Mouse (Mus musculus) spleen, adult 2 months (tissue): ENCODE measurements around the gene BC030870. TPM values are rescaled to one million over a fixed set of nuclear protein-coding genes. Genes with fewer than 3 reads are reported as not detected.

Experiments used
- DNase-seq, 2 experiments: peaks; one replicate each; pipeline versions ENCODE4 v3.0.0 to v3.0.0-alpha.2; 2012 to 2021; ENCODE audit warnings: low spot score in 2 of 2, low read depth in 1 of 2
- H3K27ac ChIP-seq: fragments of 200-500 bp; 2 replicates; pipeline ENCODE4 v1.5.1; 2012; ENCODE audit warnings: low read length, inconsistent platforms; ENCODE audit not compliant: insufficient read depth
- H3K27me3 ChIP-seq: fragments of 200-500 bp; 2 replicates; pipeline ENCODE4 v1.6.1; 2012; ENCODE audit warnings: mild to moderate bottlenecking, moderate library complexity, low read length, inconsistent platforms; ENCODE audit not compliant: control insufficient read depth, insufficient read depth
- H3K36me3 ChIP-seq: fragments of 200-500 bp; 2 replicates; pipeline ENCODE4 v1.6.1; 2012; ENCODE audit warnings: mild to moderate bottlenecking, low read length, inconsistent platforms; ENCODE audit not compliant: control insufficient read depth, insufficient read depth
- H3K4me1 ChIP-seq: fragments of 200-500 bp; 2 replicates; pipeline ENCODE4 v1.6.1; 2011; ENCODE audit warnings: inconsistent platforms; ENCODE audit not compliant: control insufficient read depth, insufficient read depth, insufficient read length
- H3K4me3 ChIP-seq: fragments of 200-500 bp; 2 replicates; pipeline ENCODE4 v1.5.1; 2011; ENCODE audit warnings: mild to moderate bottlenecking, inconsistent platforms; ENCODE audit not compliant: insufficient read depth, insufficient read length; ENCODE audit errors: extremely low read depth
- CTCF ChIP-seq: fragments of 200-500 bp; IDR thresholded peaks from 2 replicates; pipeline ENCODE4 v1.5.1; 2011; ENCODE audit warnings: mild to moderate bottlenecking, inconsistent platforms; ENCODE audit not compliant: insufficient read depth, insufficient read length, insufficient replicate concordance; ENCODE audit errors: extremely low read depth
- POLR2A ChIP-seq: fragments of 200-500 bp; IDR thresholded peaks from 2 replicates; pipeline ENCODE4 v1.6.1; 2011; ENCODE audit warnings: low read depth, low read length, inconsistent platforms
- WGBS: fragments of 180-500 bp; shearing (Covaris S2); methylation state at CpG from one replicate; pipeline ENCODE4 v1.1.7; 2018; 5-methylcytosine and 5-hydroxymethylcytosine counted together
- polyA plus RNA-seq: library from polyadenylated mRNA; depleted of rRNA; stranded (reverse); fragments of >200 nt; gene quantifications from 2 replicates; pipeline ENCODE4 v1.2.3, GENCODE M21; 2012

The BC030870 gene
- polyA plus RNA-seq, 1 experiment, result not detected

GRCm38 (mm10) chr8:65103632-65104031, 25.7 kb downstream of the BC030870 start:
- no peak for DNase-seq
- H3K4me1 ChIP-seq, result no peaks in the 10 kb centered on the region
- WGBS, result 86% methylated on average over 7 of the region's 7 CpGs

GRCm38 (mm10) chr8:65099735-65100134, 29.6 kb downstream of the BC030870 start:
- H3K36me3 ChIP-seq, result no peaks in the 10 kb centered on the region
- no peak overlapping the region for H3K4me3 ChIP-seq
- no peaks in the 10 kb centered on the region for H3K4me1 ChIP-seq
- TF ChIP-seq CTCF, result no peak
- no peak for TF ChIP-seq POLR2A
- DNase-seq, result no peak
- 67% methylated on average over 3 of the region's 3 CpGs for WGBS
- no peak overlapping the region for H3K27ac ChIP-seq
- H3K27me3 ChIP-seq, result no peaks in the 10 kb centered on the region

More at GRCm38 (mm10) chr8:65103632-65104031, 25.7 kb downstream of the BC030870 start:
- Histone ChIP-seq H3K36me3 (no peaks in the 10 kb centered on the region), H3K27ac (no peak overlapping the region), H3K27me3 (no peaks in the 10 kb centered on the region), H3K4me3 (no peak overlapping the region)
- TF ChIP-seq CTCF (no peak), POLR2A (no peak)

GRCm38 (mm10) chr8:65097760-65098415, 31.5 kb downstream of the BC030870 start:
- H3K36me3 ChIP-seq, result no peaks in the 10 kb centered on the region
- no peak for DNase-seq
- no peak overlapping the region for H3K4me3 ChIP-seq
- 87% methylated on average over 7 of the region's 7 CpGs for WGBS
- no peaks in the 10 kb centered on the region for H3K27me3 ChIP-seq
- H3K4me1 ChIP-seq, result no peaks in the 10 kb centered on the region
- no peak for TF ChIP-seq CTCF
- TF ChIP-seq POLR2A, result no peak
- H3K27ac ChIP-seq, result no peak overlapping the region

- Histone ChIP-seq H3K4me1 (no peaks in the 10 kb centered on the region), H3K27ac (no peak overlapping the region), H3K4me3 (no peak overlapping the region), H3K27me3 (no peaks in the 10 kb centered on the region), H3K36me3 (no peaks in the 10 kb centered on the region)
- no peak for DNase-seq
- WGBS, result 88% methylated on average over 7 of the region's 7 CpGs
- TF ChIP-seq CTCF (no peak), POLR2A (no peak)
Measured at GRCm38 (mm10) chr8:65089781-65090180, 39.6 kb downstream of the BC030870 start.

GRCm38 (mm10) chr8:65088120-65088519, 41.2 kb downstream of the BC030870 start:
- TF ChIP-seq POLR2A (no peak), CTCF (no peak)
- Histone ChIP-seq H3K4me3 (no peak overlapping the region), H3K4me1 (no peaks in the 10 kb centered on the region), H3K27ac (no peak overlapping the region), H3K36me3 (no peaks in the 10 kb centered on the region), H3K27me3 (no peaks in the 10 kb centered on the region)
- no peak for DNase-seq
- 91% methylated on average over 12 of the region's 12 CpGs for WGBS

GRCm38 (mm10) chr8:65087711-65088110, 41.7 kb downstream of the BC030870 start:
- no peaks in the 10 kb centered on the region for H3K36me3 ChIP-seq
- TF ChIP-seq CTCF (no peak), POLR2A (no peak)
- no peaks in the 10 kb centered on the region for H3K27me3 ChIP-seq
- H3K4me1 ChIP-seq, result no peaks in the 10 kb centered on the region
- no peak overlapping the region for H3K4me3 ChIP-seq
- DNase-seq, result no peak
- no peak overlapping the region for H3K27ac ChIP-seq
- WGBS, result 83% methylated on average over 8 of the region's 8 CpGs

GRCm38 (mm10) chr8:65085680-65086079, 43.7 kb downstream of the BC030870 start:
- Histone ChIP-seq H3K36me3 (no peaks in the 10 kb centered on the region), H3K27ac (no peak overlapping the region), H3K4me3 (no peak overlapping the region), H3K27me3 (no peaks in the 10 kb centered on the region), H3K4me1 (no peaks in the 10 kb centered on the region)
- WGBS, result 72% methylated on average over 2 of the region's 2 CpGs
- TF ChIP-seq CTCF (no peak), POLR2A (no peak)
- no peak for DNase-seq

- H3K4me1 ChIP-seq, result no peaks in the 10 kb centered on the region
- no peak overlapping the region for H3K27ac ChIP-seq
- TF ChIP-seq POLR2A (no peak), CTCF (no peak)
- no peaks in the 10 kb centered on the region for H3K36me3 ChIP-seq
- H3K27me3 ChIP-seq, result no peaks in the 10 kb centered on the region
- H3K4me3 ChIP-seq, result no peak overlapping the region
- no peak for DNase-seq
- 28% methylated on average over 9 of the region's 9 CpGs for WGBS
Measured at GRCm38 (mm10) chr8:65080731-65081130, 48.6 kb downstream of the BC030870 start.
